Mouse (Mus musculus): ENCODE measurements around the gene Gm5294. TPM values are rescaled to one million over a fixed set of nuclear protein-coding genes. Genes with fewer than 3 reads are reported as not detected.
A peak's percentile ranks its signal among the peaks of the same experiment; 100 is the strongest.

The Gm5294 gene
- polyA plus RNA-seq, 1 experiment, result not detected

- H3K9me3 ChIP-seq (replicated peaks; ENCODE audit: control insufficient read depth, insufficient read depth, low read length, poor library complexity, severe bottlenecking), result no peaks in the 10 kb centered on the region
- no peaks in the 10 kb centered on the region for H3K36me3 ChIP-seq (ENCODE audit: control insufficient read depth, insufficient read depth, low read length, poor library complexity, severe bottlenecking)
- H3K4me3 ChIP-seq (ENCODE audit: low read depth, low read length), result no peak overlapping the region
- TF ChIP-seq EP300 (IDR thresholded peaks at IDR 0.05; ENCODE audit: insufficient read depth, low read depth, low read length), result no peak
- no peak for TF ChIP-seq POLR2A (IDR thresholded peaks at IDR 0.05; ENCODE audit: insufficient read depth, low read length)
- TF ChIP-seq CTCF (IDR thresholded peaks at IDR 0.05; ENCODE audit: low read depth, low read length), result no peak
- no peak overlapping the region for H3K9ac ChIP-seq (ENCODE audit: low read depth, poor library complexity, severe bottlenecking)
- no peak overlapping the region for H3K27ac ChIP-seq (ENCODE audit: insufficient read depth, low read length)
- H3K27me3 ChIP-seq (ENCODE audit: control insufficient read depth, insufficient read depth, low read length, poor library complexity, severe bottlenecking), result no peaks in the 10 kb centered on the region
- no peaks in the 10 kb centered on the region for H3K4me1 ChIP-seq (ENCODE audit: control insufficient read depth, insufficient read depth, low read length)
Observed at GRCm38 (mm10) chr5:138804286-138804685, 15.6 kb upstream of the Gm5294 start.

GRCm38 (mm10) chr5:138809767-138810166 lies 10.1 kb upstream of the Gm5294 start:
- Histone ChIP-seq H3K9me3 (replicated peaks; ENCODE audit: control insufficient read depth, insufficient read depth, low read length, poor library complexity, severe bottlenecking) (no peaks in the 10 kb centered on the region), H3K36me3 (ENCODE audit: control insufficient read depth, insufficient read depth, low read length, poor library complexity, severe bottlenecking) (no peaks in the 10 kb centered on the region), H3K4me1 (ENCODE audit: control insufficient read depth, insufficient read depth, low read length) (no peaks in the 10 kb centered on the region), H3K9ac (ENCODE audit: low read depth, poor library complexity, severe bottlenecking) (no peak overlapping the region), H3K27me3 (ENCODE audit: control insufficient read depth, insufficient read depth, low read length, poor library complexity, severe bottlenecking) (no peaks in the 10 kb centered on the region), H3K27ac (ENCODE audit: insufficient read depth, low read length) (no peak overlapping the region), H3K4me3 (ENCODE audit: low read depth, low read length) (no peak overlapping the region)
- TF ChIP-seq EP300 (IDR thresholded peaks at IDR 0.05; ENCODE audit: insufficient read depth, low read depth, low read length) (no peak), POLR2A (IDR thresholded peaks at IDR 0.05; ENCODE audit: insufficient read depth, low read length) (no peak), CTCF (IDR thresholded peaks at IDR 0.05; ENCODE audit: low read depth, low read length) (no peak)

- no peak overlapping the region for H3K27ac ChIP-seq (ENCODE audit: insufficient read depth, low read length)
- peak overlapping the region; percentile 29 for H3K4me3 ChIP-seq (ENCODE audit: low read depth, low read length)
- H3K9ac ChIP-seq (ENCODE audit: low read depth, poor library complexity, severe bottlenecking), result peak overlapping the region; percentile 23; the same call in 1 of the 2 replicates
- TF ChIP-seq EP300 (IDR thresholded peaks at IDR 0.05; ENCODE audit: insufficient read depth, low read depth, low read length) (no peak), CTCF (IDR thresholded peaks at IDR 0.05; ENCODE audit: low read depth, low read length) (no peak), POLR2A (IDR thresholded peaks at IDR 0.05; ENCODE audit: insufficient read depth, low read length) (no peak)
- no peaks in the 10 kb centered on the region for H3K36me3 ChIP-seq (ENCODE audit: control insufficient read depth, insufficient read depth, low read length, poor library complexity, severe bottlenecking)
- no peaks in the 10 kb centered on the region for H3K9me3 ChIP-seq (replicated peaks; ENCODE audit: control insufficient read depth, insufficient read depth, low read length, poor library complexity, severe bottlenecking)
- peaks cover 6% of the 10 kb centered on the region; the same call in 1 of the 2 replicates for H3K27me3 ChIP-seq (ENCODE audit: control insufficient read depth, insufficient read depth, low read length, poor library complexity, severe bottlenecking)
- no peaks in the 10 kb centered on the region for H3K4me1 ChIP-seq (ENCODE audit: control insufficient read depth, insufficient read depth, low read length)
Observed at GRCm38 (mm10) chr5:138820717-138821332, 945 bp downstream of the Gm5294 start.

- H3K9ac ChIP-seq (ENCODE audit: low read depth, poor library complexity, severe bottlenecking), result no peak overlapping the region
- no peak overlapping the region for H3K4me3 ChIP-seq (ENCODE audit: low read depth, low read length)
- no peaks in the 10 kb centered on the region for H3K36me3 ChIP-seq (ENCODE audit: control insufficient read depth, insufficient read depth, low read length, poor library complexity, severe bottlenecking)
- no peaks in the 10 kb centered on the region for H3K4me1 ChIP-seq (ENCODE audit: control insufficient read depth, insufficient read depth, low read length)
- TF ChIP-seq POLR2A (IDR thresholded peaks at IDR 0.05; ENCODE audit: insufficient read depth, low read length), result no peak
- TF ChIP-seq EP300 (IDR thresholded peaks at IDR 0.05; ENCODE audit: insufficient read depth, low read depth, low read length), result no peak
- no peak for TF ChIP-seq CTCF (IDR thresholded peaks at IDR 0.05; ENCODE audit: low read depth, low read length)
- H3K27me3 ChIP-seq (ENCODE audit: control insufficient read depth, insufficient read depth, low read length, poor library complexity, severe bottlenecking), result peaks cover 6% of the 10 kb centered on the region; the same call in 1 of the 2 replicates
- no peaks in the 10 kb centered on the region for H3K9me3 ChIP-seq (replicated peaks; ENCODE audit: control insufficient read depth, insufficient read depth, low read length, poor library complexity, severe bottlenecking)
- no peak overlapping the region for H3K27ac ChIP-seq (ENCODE audit: insufficient read depth, low read length)
Observed at GRCm38 (mm10) chr5:138825090-138825489, 5.2 kb downstream of the Gm5294 start.

GRCm38 (mm10) chr5:138833406-138833805 lies 13.5 kb downstream of the Gm5294 start:
- Histone ChIP-seq H3K27ac (ENCODE audit: insufficient read depth, low read length) (no peak overlapping the region), H3K36me3 (ENCODE audit: control insufficient read depth, insufficient read depth, low read length, poor library complexity, severe bottlenecking) (no peaks in the 10 kb centered on the region), H3K9me3 (replicated peaks; ENCODE audit: control insufficient read depth, insufficient read depth, low read length, poor library complexity, severe bottlenecking) (no peaks in the 10 kb centered on the region), H3K4me3 (ENCODE audit: low read depth, low read length) (no peak overlapping the region), H3K4me1 (ENCODE audit: control insufficient read depth, insufficient read depth, low read length) (no peaks in the 10 kb centered on the region), H3K27me3 (ENCODE audit: control insufficient read depth, insufficient read depth, low read length, poor library complexity, severe bottlenecking) (no peaks in the 10 kb centered on the region), H3K9ac (ENCODE audit: low read depth, poor library complexity, severe bottlenecking) (no peak overlapping the region)
- no peak for TF ChIP-seq CTCF (IDR thresholded peaks at IDR 0.05; ENCODE audit: low read depth, low read length)
- TF ChIP-seq POLR2A (IDR thresholded peaks at IDR 0.05; ENCODE audit: insufficient read depth, low read length), result no peak
- TF ChIP-seq EP300 (IDR thresholded peaks at IDR 0.05; ENCODE audit: insufficient read depth, low read depth, low read length), result no peak

GRCm38 (mm10) chr5:138834910-138835309 lies 15.0 kb downstream of the Gm5294 start:
- Histone ChIP-seq H3K9ac (ENCODE audit: low read depth, poor library complexity, severe bottlenecking) (no peak overlapping the region), H3K4me3 (ENCODE audit: low read depth, low read length) (no peak overlapping the region), H3K36me3 (ENCODE audit: control insufficient read depth, insufficient read depth, low read length, poor library complexity, severe bottlenecking) (no peaks in the 10 kb centered on the region), H3K27ac (ENCODE audit: insufficient read depth, low read length) (no peak overlapping the region), H3K27me3 (ENCODE audit: control insufficient read depth, insufficient read depth, low read length, poor library complexity, severe bottlenecking) (no peaks in the 10 kb centered on the region), H3K4me1 (ENCODE audit: control insufficient read depth, insufficient read depth, low read length) (no peaks in the 10 kb centered on the region), H3K9me3 (replicated peaks; ENCODE audit: control insufficient read depth, insufficient read depth, low read length, poor library complexity, severe bottlenecking) (no peaks in the 10 kb centered on the region)
- TF ChIP-seq CTCF (IDR thresholded peaks at IDR 0.05; ENCODE audit: low read depth, low read length) (no peak), POLR2A (IDR thresholded peaks at IDR 0.05; ENCODE audit: insufficient read depth, low read length) (no peak)
